Mouse (Mus musculus): Measurements from ENCODE around the gene Cxcl16. TPM values are rescaled to one million over a fixed set of nuclear protein-coding genes. Genes with fewer than 3 reads are reported as not detected.
"Not testable (repeated sequence)": the region's sequence is repeated elsewhere in the genome, so short reads cannot be mapped to it uniquely, and the experiment has no call there.

Cxcl16 gene
- 10 to 100 TPM in 1 of 4 experiments, 1 to 10 TPM in 3; 8.4 to 10.3 (median 9.6) TPM for total RNA-seq (2022)

GRCm38 (mm10) chr11:70459601-70460101 is at the start of gene Cxcl16:
Gene Cxcl16 (minus strand): TSS chr11:70459984.
- peak; percentile 64 for DNase-seq (ENCODE audit: low spot score)

GRCm38 (mm10) chr11:70506962-70507515 is 47.3 kb upstream of the Cxcl16 start:
- DNase-seq (ENCODE audit: low spot score), result no peak

- peak; percentile 84 for DNase-seq (ENCODE audit: low spot score)
Observed at GRCm38 (mm10) chr11:70506385-70506784, 46.6 kb upstream of the Cxcl16 start.

GRCm38 (mm10) chr11:70504970-70505369 is 45.2 kb upstream of the Cxcl16 start, which contains the start of gene Tm4sf5:
Gene Tm4sf5 (plus strand): TSS chr11:70505244.
- DNase-seq (ENCODE audit: low spot score), result no peak

- DNase-seq (ENCODE audit: low spot score), result no peak
Observed at GRCm38 (mm10) chr11:70502018-70502417, 42.2 kb upstream of the Cxcl16 start.

- no peak for DNase-seq (ENCODE audit: low spot score)
Observed at GRCm38 (mm10) chr11:70500476-70500812, 40.7 kb upstream of the Cxcl16 start.

- DNase-seq (ENCODE audit: low spot score), result no peak
Observed at GRCm38 (mm10) chr11:70499566-70500475, 40.0 kb upstream of the Cxcl16 start.

GRCm38 (mm10) chr11:70489684-70490083 is 29.9 kb upstream of the Cxcl16 start:
- DNase-seq (ENCODE audit: low spot score), result no peak

GRCm38 (mm10) chr11:70489138-70489537 is 29.4 kb upstream of the Cxcl16 start:
- no peak for DNase-seq (ENCODE audit: low spot score)

GRCm38 (mm10) chr11:70487816-70488215 is 28.0 kb upstream of the Cxcl16 start:
- peak; percentile 51 for DNase-seq (ENCODE audit: low spot score)

- DNase-seq (ENCODE audit: low spot score), result no peak
Observed at GRCm38 (mm10) chr11:70485498-70485897, 25.7 kb upstream of the Cxcl16 start.

GRCm38 (mm10) chr11:70474872-70475534 is 15.2 kb upstream of the Cxcl16 start:
- DNase-seq (ENCODE audit: low spot score), result no peak

GRCm38 (mm10) chr11:70473291-70473690 is 13.5 kb upstream of the Cxcl16 start:
- not testable (repeated sequence) for DNase-seq (ENCODE audit: low spot score)

GRCm38 (mm10) chr11:70472716-70473115 is 12.9 kb upstream of the Cxcl16 start:
- DNase-seq (ENCODE audit: low spot score), result no peak

GRCm38 (mm10) chr11:70469764-70470163 is 10.0 kb upstream of the Cxcl16 start:
- no peak for DNase-seq (ENCODE audit: low spot score)

GRCm38 (mm10) chr11:70467902-70468619 is 8.3 kb upstream of the Cxcl16 start:
- DNase-seq (ENCODE audit: low spot score), result peak; percentile 57

GRCm38 (mm10) chr11:70465824-70466223 is 6.0 kb upstream of the Cxcl16 start:
- DNase-seq (ENCODE audit: low spot score), result no peak

GRCm38 (mm10) chr11:70465211-70465610 is 5.4 kb upstream of the Cxcl16 start:
- no peak for DNase-seq (ENCODE audit: low spot score)

- DNase-seq (ENCODE audit: low spot score), result no peak
Observed at GRCm38 (mm10) chr11:70463970-70464369, 4.2 kb upstream of the Cxcl16 start.

- DNase-seq (ENCODE audit: low spot score), result no peak
Observed at GRCm38 (mm10) chr11:70458688-70459600, 840 bp downstream of the Cxcl16 start, which contains the start of gene Zmynd15. Gene Zmynd15 (plus strand): TSS chr11:70459433.

Data from heart, adult 8-10 months (tissue).